Mouse (Mus musculus) heart, postnatal 0 days (tissue): ENCODE data around the gene Ssr4. TPM values are rescaled to one million over a fixed set of nuclear protein-coding genes. Genes with fewer than 3 reads are reported as not detected.

ENCODE experiments used
- ATAC-seq: fragments of 200-750 bp; cut with Nextera tagmentation; 2 replicates; pipeline ENCODE4 v1.8.0; 2017; ENCODE audit warnings: low read depth, moderate number of reproducible peaks, moderate library complexity; ENCODE audit not compliant: insufficient read depth
- DNase-seq: peaks from one replicate; pipeline ENCODE4 v3.0.0-alpha.2; 2016; ENCODE audit warnings: low spot score
- H3K27ac ChIP-seq: fragments of 300-500 bp; sonication (generic); 2 replicates; pipeline ENCODE4 v1.5.1; 2014; ENCODE audit warnings: low read depth, mild to moderate bottlenecking
- H3K27me3 ChIP-seq: fragments of 300-500 bp; sonication (generic); 2 replicates; pipeline ENCODE4 v1.6.1; 2014; ENCODE audit warnings: low read length, mixed read lengths; ENCODE audit not compliant: control insufficient read depth, insufficient read depth
- H3K36me3 ChIP-seq: fragments of 300-500 bp; sonication (generic); replicated peaks from 2 replicates; pipeline ENCODE4 v1.6.1; 2014; ENCODE audit warnings: low read length, mixed read lengths; ENCODE audit not compliant: control insufficient read depth, insufficient read depth
- H3K4me1 ChIP-seq: fragments of 300-500 bp; sonication (generic); 2 replicates; pipeline ENCODE4 v1.6.1; 2014; ENCODE audit warnings: antibody characterized with exemption; ENCODE audit not compliant: control insufficient read depth, insufficient read depth
- H3K4me2 ChIP-seq: fragments of 300-500 bp; sonication (generic); 2 replicates; pipeline ENCODE4 v1.6.1; 2014; ENCODE audit warnings: low read depth, mild to moderate bottlenecking, low read length, moderate library complexity
- H3K4me3 ChIP-seq: fragments of 300-500 bp; sonication (generic); 2 replicates; pipeline ENCODE4 v1.5.1; 2014; ENCODE audit warnings: low read depth, low read length
- H3K9ac ChIP-seq: fragments of 300-500 bp; sonication (generic); replicated peaks from 2 replicates; pipeline ENCODE4 v1.6.1; 2014; ENCODE audit warnings: low read depth, low read length, mixed read lengths
- H3K9me3 ChIP-seq: fragments of 300-500 bp; sonication (generic); replicated peaks from 2 replicates; pipeline ENCODE4 v1.6.1; 2016; ENCODE audit warnings: low read length; ENCODE audit not compliant: control insufficient read depth
- CTCF ChIP-seq: IDR thresholded peaks from 2 replicates; pipeline ENCODE4 v1.5.1; 2016; ENCODE audit warnings: antibody characterized with exemption, control low read depth, low read depth
- EP300 ChIP-seq: IDR thresholded peaks from 2 replicates; pipeline ENCODE4 v1.6.1; 2016; ENCODE audit warnings: antibody characterized with exemption, low read depth
- WGBS: fragments of 180-500 bp; shearing (Covaris S2); extraction: QIAGEN DNeasy Blood & Tissue Kit; methylation state at CpG from one replicate; pipeline ENCODE4 v1.1.7; 2014; 5-methylcytosine and 5-hydroxymethylcytosine counted together
- polyA plus RNA-seq: library from polyadenylated mRNA; unstranded; fragments of >200 nt; fragmentation: Nextera tagmentation; extraction: Ambion mirVana; gene quantifications from 2 replicates; pipeline ENCODE4 v1.2.1, GENCODE M21; 2015
- total RNA-seq: library from RNA; depleted of rRNA; stranded (reverse); fragments of >200 nt; gene quantifications from 2 replicates; pipeline ENCODE4 v1.2.3, GENCODE M21; 2014; ENCODE audit warnings: low replicate concordance; rRNA removed

Ssr4 gene
- total and polyA plus RNA-seq, 2 experiments from 2014 or later, result 146 to 181 TPM

DNA sequence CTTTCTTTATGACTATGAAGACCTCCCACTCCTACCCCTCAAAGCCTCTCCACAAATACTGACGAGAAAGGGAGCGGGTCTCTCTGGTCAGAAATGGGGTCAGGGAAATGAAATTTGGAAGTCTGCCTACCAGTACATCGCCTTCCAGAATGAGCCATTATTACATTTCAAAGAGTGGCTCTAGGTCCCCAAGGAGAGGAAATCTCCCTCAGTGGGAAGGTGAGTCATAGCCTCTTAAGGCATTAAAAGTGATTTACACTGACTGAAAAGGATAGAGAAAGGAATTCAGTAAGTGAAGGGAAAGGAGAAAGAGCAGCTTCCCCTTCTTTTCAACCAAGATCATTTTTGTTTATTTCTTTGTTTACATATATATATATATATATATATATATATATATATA is 49.9 kb downstream of the Ssr4 start:
- H3K4me1 ChIP-seq, result no peaks in the 10 kb centered on the region
- H3K4me3 ChIP-seq, result no peak overlapping the region
- H3K36me3 ChIP-seq, result no peaks in the 10 kb centered on the region
- H3K9ac ChIP-seq, result no peak overlapping the region
- ATAC-seq, result no peak
- no peaks in the 10 kb centered on the region for H3K9me3 ChIP-seq
- no peak overlapping the region for H3K27ac ChIP-seq
- WGBS, result 72% methylated on average over 3 of the region's 3 CpGs
- DNase-seq, result no peak
- no peaks in the 10 kb centered on the region for H3K27me3 ChIP-seq
- TF ChIP-seq CTCF (no peak), EP300 (no peak)
- H3K4me2 ChIP-seq, result no peak overlapping the region

Other genes with a start within 250 kb of the Ssr4 start
- gene Dusp9, start 147.6 kb upstream of the Ssr4 start, total RNA-seq, result 0.39 and 2.2 TPM in 2 replicates
- 0.12 and 0.19 TPM in 2 replicates for gene Dusp9, start 147.6 kb upstream of the Ssr4 start, polyA plus RNA-seq
- gene Pnck, start 126.9 kb upstream of the Ssr4 start, total RNA-seq, result 2.7 and 14.8 TPM in 2 replicates
- 9.9 and 12.0 TPM in 2 replicates for gene Pnck, start 126.9 kb upstream of the Ssr4 start, polyA plus RNA-seq
- gene Slc6a8, start 113.9 kb upstream of the Ssr4 start, total RNA-seq, result 99.7 and 138 TPM in 2 replicates
- 11.0 and 11.9 TPM in 2 replicates for gene Slc6a8, start 113.9 kb upstream of the Ssr4 start, polyA plus RNA-seq
- 65.5 and 65.7 TPM in 2 replicates for gene Bcap31, start 70.9 kb upstream of the Ssr4 start, total RNA-seq
- 148 and 159 TPM in 2 replicates for gene Bcap31, start 70.9 kb upstream of the Ssr4 start, polyA plus RNA-seq
- 22.0 and 27.4 TPM in 2 replicates for gene Abcd1, start 70.4 kb upstream of the Ssr4 start, total RNA-seq
- gene Abcd1, start 70.4 kb upstream of the Ssr4 start, polyA plus RNA-seq, result 14.1 and 14.3 TPM in 2 replicates
- 0.31 and 3.4 TPM in 2 replicates for gene Plxnb3, start 29.9 kb upstream of the Ssr4 start, total RNA-seq
- gene Plxnb3, start 29.9 kb upstream of the Ssr4 start, polyA plus RNA-seq, result 0.67 and 0.81 TPM in 2 replicates
- 82.0 and 94.2 TPM in 2 replicates for gene Srpk3, start 12.6 kb upstream of the Ssr4 start, total RNA-seq
- 70.5 and 73.1 TPM in 2 replicates for gene Srpk3, start 12.6 kb upstream of the Ssr4 start, polyA plus RNA-seq
- gene Idh3g, start 131 bp upstream of the Ssr4 start, total RNA-seq, result 854 and 913 TPM in 2 replicates
- 632 and 648 TPM in 2 replicates for gene Idh3g, start 131 bp upstream of the Ssr4 start, polyA plus RNA-seq
- 2.0 and 2.6 TPM in 2 replicates for gene Pdzd4, start 37.9 kb downstream of the Ssr4 start, total RNA-seq
- 0.08 and 0.12 TPM in 2 replicates for gene Pdzd4, start 37.9 kb downstream of the Ssr4 start, polyA plus RNA-seq
- gene Avpr2, start 105.1 kb downstream of the Ssr4 start, total RNA-seq, result not detected in 2 replicates
- gene Avpr2, start 105.1 kb downstream of the Ssr4 start, polyA plus RNA-seq, result not detected in 2 replicates
- gene L1cam, start 109.1 kb downstream of the Ssr4 start, total RNA-seq, result 0.42 and 0.50 TPM in 2 replicates
- gene L1cam, start 109.1 kb downstream of the Ssr4 start, polyA plus RNA-seq, result 0.05 and 0.15 TPM in 2 replicates
- gene Arhgap4, start 134.8 kb downstream of the Ssr4 start, total RNA-seq, result 0.23 and 6.5 TPM in 2 replicates
- 0.51 and 0.72 TPM in 2 replicates for gene Arhgap4, start 134.8 kb downstream of the Ssr4 start, polyA plus RNA-seq
- gene Naa10, start 134.9 kb downstream of the Ssr4 start, total RNA-seq, result 62.5 and 95.3 TPM in 2 replicates
- gene Naa10, start 134.9 kb downstream of the Ssr4 start, polyA plus RNA-seq, result 95.2 and 98.5 TPM in 2 replicates
- gene Renbp, start 143.8 kb downstream of the Ssr4 start, total RNA-seq, result 16.5 and 43.5 TPM in 2 replicates
- 35.9 and 38.8 TPM in 2 replicates for gene Renbp, start 143.8 kb downstream of the Ssr4 start, polyA plus RNA-seq
- 70.4 and 81.6 TPM in 2 replicates for gene Hcfc1, start 179.3 kb downstream of the Ssr4 start, total RNA-seq
- gene Hcfc1, start 179.3 kb downstream of the Ssr4 start, polyA plus RNA-seq, result 13.2 and 17.6 TPM in 2 replicates
- gene Irak1, start 236.9 kb downstream of the Ssr4 start, total RNA-seq, result 46.9 and 94.8 TPM in 2 replicates
- gene Irak1, start 236.9 kb downstream of the Ssr4 start, polyA plus RNA-seq, result 31.7 and 35.3 TPM in 2 replicates